Comparison of ENCODE assay signal across 19 mouse cellular contexts in genomic region chr1:184878860-184879259, GRCm38 (mm10). TPM values are rescaled to one million over a fixed set of nuclear protein-coding genes. Genes with fewer than 3 reads are reported as not detected.
DNase-seq lines count a peak whose midpoint lies in the region; ATAC-seq and TF ChIP-seq lines count a peak whose summit lies in the region.
"Had no signal": no experiment of that assay in that cellular context is flagged by ENCODE, and none has a peak within 500 bp of the region (broad histone marks: within the 10 kb centered on the region; RNA-seq: fewer than 3 reads in every experiment).

No protein-coding gene starts in this region.

- ATAC-seq in neural tube, embryonic 15.5 days (ENCODE audit: low FRiP score) = no peak
- ATAC-seq in lung, postnatal 0 days = no peak
- ATAC-seq: CD4-positive, CD25-positive, alpha-beta regulatory T cell, adult 4 months had no signal

- no peak for TF ChIP-seq CTCF in kidney, adult 2 months (conservative IDR thresholded peaks at IDR 0.05; ENCODE audit: insufficient read depth, insufficient read length, low read depth, low read length)
- TF ChIP-seq CTCF in lung, postnatal 0 days (IDR thresholded peaks at IDR 0.05) = no peak

- H3K9me3 ChIP-seq in neural tube, embryonic 15.5 days (replicated peaks) = no peaks in the 10 kb centered on the region
- no peaks in the 10 kb centered on the region for H3K9me3 ChIP-seq in lung, postnatal 0 days (ENCODE audit: low read length)
- H3K9me3 ChIP-seq: heart, embryonic 12.5 days; lung, embryonic 15.5 days; neural tube, embryonic 13.5 days; stomach, embryonic 15.5 days had no signal

- no peak for TF ChIP-seq EP300 in lung, postnatal 0 days (IDR thresholded peaks at IDR 0.05)

- H3K4me3 ChIP-seq in neural tube, embryonic 15.5 days (replicated peaks) = no peak overlapping the region
- peak overlapping the region; percentile 7; the same call in 1 of the 2 replicates for H3K4me3 ChIP-seq in kidney, adult 2 months (ENCODE audit: insufficient read depth, low read depth, low read length)
- no peak overlapping the region for H3K4me3 ChIP-seq in lung, postnatal 0 days (ENCODE audit: low read depth, low read length)
- H3K4me3 ChIP-seq: heart, embryonic 12.5 days; lung, embryonic 15.5 days; neural tube, embryonic 13.5 days; stomach, embryonic 15.5 days had no signal

- DNase-seq in neural tube, embryonic 10.5 days (ENCODE audit: extremely low spot score, low spot score) = no peak
- peak; percentile 88 for DNase-seq in kidney, adult 2 months
- DNase-seq in kidney, postnatal 25 days = peak; percentile 70 to 91
- no peak for DNase-seq in lung, postnatal 0 days (ENCODE audit: low spot score)
- DNase-seq in adrenal gland, postnatal 14 days = no peak
- no peak for DNase-seq in lung, postnatal 4 days
- DNase-seq: adrenal gland, postnatal 25 days; cerebellum, postnatal 10 days; gastrocnemius, postnatal 25 days; heart, postnatal 36 days; spleen, adult 18-20 months had no signal

- TF ChIP-seq POLR2A in kidney, adult 2 months (IDR thresholded peaks at IDR 0.05; ENCODE audit: low read depth, low read length) = no peak

- WGBS in neural tube, embryonic 15.5 days = 66% methylated on average over 6 of the region's 6 CpGs
- 42% methylated on average over 6 of the region's 6 CpGs for WGBS in kidney, adult 2 months
- 64% methylated on average over 6 of the region's 6 CpGs for WGBS in lung, postnatal 0 days

- H3K4me2 ChIP-seq in neural tube, embryonic 15.5 days = no peak overlapping the region
- H3K4me2 ChIP-seq in lung, postnatal 0 days (replicated peaks; ENCODE audit: low read depth, low read length) = no peak overlapping the region
- H3K4me2 ChIP-seq: heart, embryonic 12.5 days; lung, embryonic 15.5 days; neural tube, embryonic 13.5 days; stomach, embryonic 15.5 days had no signal

- peaks cover 29% of the 10 kb centered on the region for H3K27me3 ChIP-seq in neural tube, embryonic 15.5 days (replicated peaks)
- H3K27me3 ChIP-seq in kidney, adult 2 months (replicated peaks; ENCODE audit: control insufficient read depth, insufficient read depth, low read length) = no peaks in the 10 kb centered on the region
- H3K27me3 ChIP-seq in lung, postnatal 0 days (replicated peaks; ENCODE audit: insufficient read depth, low read length) = peaks cover 16% of the 10 kb centered on the region

- H3K4me1 ChIP-seq in neural tube, embryonic 15.5 days = peaks cover 16% of the 10 kb centered on the region
- peaks cover 24% of the 10 kb centered on the region for H3K4me1 ChIP-seq in kidney, adult 2 months (ENCODE audit: control insufficient read depth, insufficient read depth, low read length)
- H3K4me1 ChIP-seq in lung, postnatal 0 days (ENCODE audit: insufficient read depth, low read depth, low read length) = 0 out of 2 replicates have a peak, but pooled peaks cover 6% of the 10 kb centered on the region

- H3K36me3 ChIP-seq in neural tube, embryonic 15.5 days = no peaks in the 10 kb centered on the region
- H3K36me3 ChIP-seq in kidney, adult 2 months (ENCODE audit: control insufficient read depth, insufficient read depth, low read length) = no peaks in the 10 kb centered on the region; the same call in 1 of the 2 replicates
- H3K36me3 ChIP-seq in lung, postnatal 0 days (ENCODE audit: insufficient read depth, low read length) = no peaks in the 10 kb centered on the region
- H3K36me3 ChIP-seq: heart, embryonic 12.5 days; lung, embryonic 15.5 days; neural tube, embryonic 13.5 days; stomach, embryonic 15.5 days had no signal

- H3K9ac ChIP-seq in neural tube, embryonic 15.5 days (replicated peaks) = no peak overlapping the region
- H3K9ac ChIP-seq in lung, postnatal 0 days (replicated peaks; ENCODE audit: low read depth) = no peak overlapping the region
- H3K9ac ChIP-seq: heart, embryonic 12.5 days; lung, embryonic 15.5 days; neural tube, embryonic 13.5 days; stomach, embryonic 15.5 days had no signal

- 0 out of 2 replicates have a peak overlapping the region, but pooled peaks have one; percentile 5 for H3K27ac ChIP-seq in neural tube, embryonic 15.5 days (replicated peaks)
- H3K27ac ChIP-seq in kidney, adult 2 months (ENCODE audit: insufficient read depth, low read depth, low read length) = peak overlapping the region; percentile 83
- no peak overlapping the region for H3K27ac ChIP-seq in lung, postnatal 0 days (ENCODE audit: low read length)
- H3K27ac ChIP-seq: lung, embryonic 15.5 days; neural tube, embryonic 13.5 days; stomach, embryonic 15.5 days had no signal

RNA-seq across cellular contexts. Expression of gene C130074G19Rik, which starts 4.2 kb away (rescaled TPM):
- 1.0 and 1.3 TPM in 2 replicates for polyA plus RNA-seq in neural tube, embryonic 15.5 days (2015; fragmentation: Nextera tagmentation; extraction: Ambion mirVana)
- 83.3 and 113 TPM in 2 replicates for polyA plus RNA-seq in kidney, adult 2 months (2012; rRNA removed)
- polyA plus RNA-seq in lung, postnatal 0 days (2015; fragmentation: Nextera tagmentation; extraction: Ambion mirVana) = 4.0 and 4.6 TPM in 2 replicates
- 31.6 and 32.6 TPM in 2 replicates for total RNA-seq in adrenal gland, postnatal 14 days (2021)
- total RNA-seq: megakaryocyte, adult 5-6 weeks; MEL had no signal
- polyA plus RNA-seq: CD4-positive, CD25-positive, alpha-beta regulatory T cell, adult 4 months had no signal

RNA-seq across cellular contexts. Expression of gene Marc2, which starts 32.6 kb away (rescaled TPM):
- 113 and 133 TPM in 2 replicates for polyA plus RNA-seq in neural tube, embryonic 15.5 days (2015; fragmentation: Nextera tagmentation; extraction: Ambion mirVana)
- polyA plus RNA-seq in kidney, adult 2 months (2012; rRNA removed) = 257 and 403 TPM in 2 replicates
- polyA plus RNA-seq in lung, postnatal 0 days (2015; fragmentation: Nextera tagmentation; extraction: Ambion mirVana) = 213 and 222 TPM in 2 replicates
- total RNA-seq in adrenal gland, postnatal 14 days (2021) = 269 and 327 TPM in 2 replicates

Comparison
In these comparisons a context has a peak if more than half of its experiments do, and no peak if none do; other contexts are left out.
1. DNase-seq: peak in kidney, adult 2 months (single experiment) and kidney, postnatal 25 days (2 of 2); none in neural tube, embryonic 10.5 days (single experiment), lung, postnatal 0 days (single experiment), adrenal gland, postnatal 14 days (single experiment) and lung, postnatal 4 days (0 of 2).
2. RNA of gene C130074G19Rik, which starts 4.2 kb away (polyA plus RNA-seq): 83.3 to 113 TPM in kidney, adult 2 months; 4.0 to 4.6 TPM in lung, postnatal 0 days and 1.0 to 1.3 TPM in neural tube, embryonic 15.5 days; every median in the first group is over 10 times any median in the second.